Mouse (Mus musculus): Measurements from ENCODE around the gene Cd5.

The Cd5 gene

GRCm38 (mm10) chr19:10763381-10764031 lies 24.7 kb upstream of the Cd5 start:
- TF ChIP-seq GATA4 (IDR thresholded peaks at IDR 0.05; ENCODE audit: insufficient replicate concordance, low read length), result no peak

DNA sequence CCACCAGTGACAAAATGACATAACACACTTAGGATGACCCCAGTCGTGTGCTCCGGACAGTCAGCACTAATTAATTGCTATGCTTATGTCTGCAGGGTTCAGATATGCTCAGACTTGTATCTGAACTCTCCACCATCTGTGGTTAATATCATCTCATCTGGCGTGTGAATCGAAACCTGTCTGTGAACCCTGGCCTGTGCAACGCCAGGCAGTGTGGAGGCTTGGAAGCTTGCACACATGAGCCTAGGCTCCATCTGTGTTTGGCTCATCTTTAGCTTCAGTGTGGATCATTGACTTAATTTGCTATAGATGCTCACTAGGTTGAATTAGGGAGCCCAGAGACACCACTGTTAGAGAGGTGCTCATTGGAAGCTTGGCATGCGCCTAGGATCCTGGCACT lies 23.7 kb upstream of the Cd5 start:
- TF ChIP-seq GATA4 (IDR thresholded peaks at IDR 0.05; ENCODE audit: insufficient replicate concordance, low read length), result no peak

- TF ChIP-seq GATA4 (IDR thresholded peaks at IDR 0.05; ENCODE audit: insufficient replicate concordance, low read length), result no peak
These were observed 23.1 kb upstream of the Cd5 start for GRCm38 (mm10) chr19:10761794-10762415.

DNA sequence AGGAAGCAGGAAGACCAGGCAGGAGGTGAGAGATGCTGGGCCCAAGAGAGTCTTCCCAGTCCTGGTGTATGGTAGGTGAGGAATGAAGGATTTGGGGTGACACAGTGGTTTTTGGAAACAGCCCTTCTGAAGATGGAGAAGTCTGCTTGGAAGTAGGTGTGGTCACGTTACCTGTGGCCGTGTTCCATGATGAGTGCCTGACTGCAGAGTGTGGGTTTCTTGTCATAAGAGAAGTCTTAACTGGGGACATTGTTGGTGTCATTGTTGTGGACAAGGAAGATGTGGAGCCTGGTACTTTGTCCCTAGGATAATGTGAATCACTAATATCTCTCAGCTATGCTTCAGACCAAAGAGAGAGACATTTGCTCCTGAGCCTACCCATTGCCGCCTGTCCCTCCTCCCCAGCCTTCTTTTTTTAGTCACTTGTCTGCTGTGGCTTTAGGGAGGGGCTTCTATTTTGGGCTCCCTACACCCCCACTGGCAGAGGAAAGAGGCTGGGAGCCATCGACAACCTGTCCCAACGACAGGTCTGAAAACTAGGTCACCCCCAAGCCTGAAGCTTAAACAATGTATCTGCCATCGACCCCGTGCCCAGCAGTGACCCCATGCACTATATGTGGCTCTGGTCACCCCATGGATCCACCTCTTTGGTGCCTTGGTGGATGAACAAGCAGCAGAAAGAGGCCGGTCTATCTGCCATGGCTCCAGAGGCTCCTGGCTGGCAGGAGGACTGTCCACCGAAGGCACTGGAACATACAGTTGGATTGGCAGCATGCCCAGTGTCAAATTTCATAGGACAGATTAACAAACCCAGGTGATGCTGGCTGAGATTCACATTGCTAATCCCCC lies 21.4 kb upstream of the Cd5 start:
- no peak for TF ChIP-seq GATA4 (IDR thresholded peaks at IDR 0.05; ENCODE audit: insufficient replicate concordance, low read length)

DNA sequence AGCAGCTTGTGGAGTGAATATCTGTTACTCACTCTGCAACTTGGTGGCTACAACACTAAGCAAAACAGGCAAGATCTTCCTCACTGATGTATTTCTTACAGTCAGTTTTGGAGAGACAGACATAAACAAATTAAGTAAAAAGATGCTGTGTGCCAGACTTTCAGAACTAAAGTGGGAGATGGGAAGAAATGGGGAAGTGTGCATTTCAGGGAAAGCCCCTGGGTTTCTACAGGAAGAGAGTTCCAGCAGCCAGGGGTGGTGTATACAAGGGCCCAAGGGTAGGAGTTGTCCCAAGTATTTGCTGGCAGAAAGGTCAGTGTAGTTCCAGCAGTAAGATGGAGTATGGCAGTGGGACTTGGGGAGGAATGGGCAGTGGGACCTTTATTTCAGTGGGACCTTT lies 20.7 kb upstream of the Cd5 start:
- TF ChIP-seq GATA4 (IDR thresholded peaks at IDR 0.05; ENCODE audit: insufficient replicate concordance, low read length), result no peak

GRCm38 (mm10) chr19:10758708-10759107 lies 19.9 kb upstream of the Cd5 start:
- TF ChIP-seq GATA4 (IDR thresholded peaks at IDR 0.05; ENCODE audit: insufficient replicate concordance, low read length), result no peak

GRCm38 (mm10) chr19:10757526-10757925 lies 18.7 kb upstream of the Cd5 start:
- TF ChIP-seq GATA4 (IDR thresholded peaks at IDR 0.05; ENCODE audit: insufficient replicate concordance, low read length), result no peak

- no peak for TF ChIP-seq GATA4 (IDR thresholded peaks at IDR 0.05; ENCODE audit: insufficient replicate concordance, low read length)
These were observed 18.3 kb upstream of the Cd5 start for GRCm38 (mm10) chr19:10757125-10757524.

- no peak for TF ChIP-seq GATA4 (IDR thresholded peaks at IDR 0.05; ENCODE audit: insufficient replicate concordance, low read length)
These were observed 13.8 kb upstream of the Cd5 start for GRCm38 (mm10) chr19:10752646-10753045.

DNA sequence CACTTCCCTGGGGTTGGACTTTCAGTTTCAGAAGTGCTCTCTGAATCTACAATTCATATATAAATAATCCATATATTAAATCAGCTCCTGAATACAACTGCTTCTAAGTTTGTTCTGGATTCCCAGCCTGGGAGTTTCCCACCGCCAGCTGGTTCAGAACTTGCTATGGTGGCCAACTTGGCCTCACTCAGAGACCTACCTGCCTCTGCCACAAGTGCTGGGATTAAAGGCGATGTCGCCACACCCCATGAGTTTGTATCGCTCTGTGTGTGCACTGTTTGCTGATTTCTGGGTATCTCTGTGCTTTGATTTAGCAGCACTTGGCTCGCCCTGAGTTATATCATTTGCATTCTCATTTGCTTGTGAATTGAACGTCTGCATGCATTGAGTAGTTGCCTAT lies 13.3 kb upstream of the Cd5 start:
- TF ChIP-seq GATA4 (IDR thresholded peaks at IDR 0.05; ENCODE audit: insufficient replicate concordance, low read length), result no peak

DNA sequence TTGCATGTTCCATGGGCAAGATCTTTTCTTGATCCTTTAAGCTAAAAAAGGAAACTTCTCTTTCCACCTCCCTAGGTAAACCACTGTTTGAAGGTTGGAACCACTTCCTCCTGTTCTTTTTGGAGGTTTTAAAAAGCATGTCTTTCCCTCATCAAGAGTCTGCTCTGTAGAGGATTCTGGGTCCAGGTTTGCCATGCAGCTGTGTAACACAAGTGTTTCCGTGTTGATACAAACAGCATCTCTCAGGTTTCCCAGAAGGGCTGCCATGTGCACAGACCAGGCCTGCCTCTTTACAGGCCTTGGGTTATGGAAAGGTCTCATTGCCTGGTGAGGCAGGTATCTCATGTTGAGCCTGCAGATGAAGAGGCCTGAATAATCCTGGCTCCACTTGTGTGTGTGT lies 12.8 kb upstream of the Cd5 start:
- no peak for TF ChIP-seq GATA4 (IDR thresholded peaks at IDR 0.05; ENCODE audit: insufficient replicate concordance, low read length)

DNA sequence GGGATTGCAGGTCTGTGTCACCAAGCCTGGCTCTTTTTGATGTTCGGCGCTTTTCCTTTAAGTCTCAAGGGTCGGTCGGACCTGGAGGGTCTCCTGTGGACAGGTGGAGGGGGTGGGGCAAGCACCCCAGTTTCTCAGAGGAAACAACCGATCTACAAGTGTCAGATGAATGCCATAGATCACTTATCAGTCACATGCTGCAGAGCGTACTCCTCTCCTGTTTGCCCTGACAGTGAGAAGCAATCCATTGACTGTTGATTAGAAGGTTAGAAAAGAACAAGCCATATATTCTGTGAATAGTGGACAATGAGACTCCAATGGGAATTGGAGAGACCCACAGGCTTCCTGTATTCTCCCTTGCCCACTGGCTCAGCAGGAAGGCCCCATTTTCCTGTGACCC lies 11.4 kb upstream of the Cd5 start:
- no peak for TF ChIP-seq GATA4 (IDR thresholded peaks at IDR 0.05; ENCODE audit: insufficient replicate concordance, low read length)

- TF ChIP-seq GATA4 (IDR thresholded peaks at IDR 0.05; ENCODE audit: insufficient replicate concordance, low read length), result no peak
These were observed 10.5 kb upstream of the Cd5 start for GRCm38 (mm10) chr19:10749295-10749694.

- TF ChIP-seq GATA4 (IDR thresholded peaks at IDR 0.05; ENCODE audit: insufficient replicate concordance, low read length), result no peak
These were observed 9.8 kb upstream of the Cd5 start for GRCm38 (mm10) chr19:10748401-10749102.

DNA sequence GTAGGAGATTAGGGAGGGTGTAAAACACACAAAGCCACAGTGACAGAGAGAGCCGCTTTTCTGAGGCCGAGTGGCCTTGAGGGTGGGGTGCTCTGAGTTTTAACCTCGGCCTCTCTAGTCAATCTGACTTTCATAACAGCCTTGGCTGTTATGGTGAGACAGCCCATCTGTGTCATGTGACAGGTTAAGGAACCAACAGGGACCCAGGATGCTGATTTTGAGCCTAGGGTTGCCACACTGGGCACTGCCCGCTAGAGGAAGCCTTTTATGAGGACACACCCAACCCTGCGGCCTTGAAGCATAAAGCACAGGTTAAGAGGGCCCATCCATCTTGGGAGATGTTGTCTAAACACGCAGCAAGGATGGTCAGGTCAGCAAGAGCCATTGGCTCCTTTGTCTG lies 8.9 kb upstream of the Cd5 start:
- no peak for TF ChIP-seq GATA4 (IDR thresholded peaks at IDR 0.05; ENCODE audit: insufficient replicate concordance, low read length)

Data from liver, adult (tissue).